Mouse (Mus musculus): ENCODE data around the gene 9930111J21Rik2. TPM values are rescaled to one million over a fixed set of nuclear protein-coding genes. Genes with fewer than 3 reads are reported as not detected.

The 9930111J21Rik2 gene
- total RNA-seq, 1 experiment from 2014 or later, result 3.1 TPM

Other genes with a start within 250 kb of the 9930111J21Rik2 start
- gene Trim41, start 233.9 kb downstream of the 9930111J21Rik2 start, total RNA-seq (2021), result 48.6 and 53.0 TPM in 2 replicates
- 16.9 and 17.6 TPM in 2 replicates for gene Trim7, start 225.1 kb downstream of the 9930111J21Rik2 start, total RNA-seq (2021)
- 2.3 and 3.6 TPM in 2 replicates for gene Gm12184, start 224.6 kb downstream of the 9930111J21Rik2 start, total RNA-seq (2021)
- 18.7 and 22.6 TPM in 2 replicates for gene Irgm1, start 179.6 kb downstream of the 9930111J21Rik2 start, total RNA-seq (2021)
- 1.3 TPM in 2 replicates for gene Gm5431, start 149.0 kb downstream of the 9930111J21Rik2 start, total RNA-seq (2021)
- 4.6 TPM in 1 of 2 replicates, not detected in the other for gene Psme2b, start 105.1 kb downstream of the 9930111J21Rik2 start, total RNA-seq (2021)
- gene Olfr56, start 72.4 kb downstream of the 9930111J21Rik2 start, total RNA-seq (2021), result not detected in 2 replicates
- gene 9930111J21Rik1, start 71.8 kb downstream of the 9930111J21Rik2 start, total RNA-seq (2021), result 2.1 and 3.2 TPM in 2 replicates
- 0.67 and 1.3 TPM in 2 replicates for gene Gm12185, start 59.0 kb downstream of the 9930111J21Rik2 start, total RNA-seq (2021)
- gene Tgtp1, start 57.1 kb downstream of the 9930111J21Rik2 start, total RNA-seq (2021), result 1.5 and 2.2 TPM in 2 replicates
- gene Tgtp2, start 13.0 kb upstream of the 9930111J21Rik2 start, total RNA-seq (2021), result 1.9 and 2.9 TPM in 2 replicates
- gene Ifi47, start 25.3 kb upstream of the 9930111J21Rik2 start, total RNA-seq (2021), result 1.5 and 2.9 TPM in 2 replicates
- 0.58 and 0.86 TPM in 2 replicates for gene Olfr1396, start 63.6 kb upstream of the 9930111J21Rik2 start, total RNA-seq (2021)
- not detected in 2 replicates for gene Olfr1395, start 91.0 kb upstream of the 9930111J21Rik2 start, total RNA-seq (2021)
- not detected in 2 replicates for gene Olfr1394, start 103.1 kb upstream of the 9930111J21Rik2 start, total RNA-seq (2021)
- 23.7 and 26.6 TPM in 2 replicates for gene Btnl9, start 135.9 kb upstream of the 9930111J21Rik2 start, total RNA-seq (2021)
- 36.2 and 38.8 TPM in 2 replicates for gene Zfp62, start 152.1 kb upstream of the 9930111J21Rik2 start, total RNA-seq (2021)
- gene Mgat1, start 192.9 kb upstream of the 9930111J21Rik2 start, total RNA-seq (2021), result 94.2 and 116 TPM in 2 replicates
- not detected in 2 replicates for gene Olfr1393, start 227.1 kb upstream of the 9930111J21Rik2 start, total RNA-seq (2021)
- gene Olfr1392, start 234.0 kb upstream of the 9930111J21Rik2 start, total RNA-seq (2021), result not detected in 2 replicates